Mouse (Mus musculus) kidney, adult 9 months (tissue): Measurements from ENCODE around the gene Glrx3.
A peak's percentile ranks its signal among the peaks of the same experiment; 100 is the strongest.

Source experiments
- DNase-seq: peaks from one replicate; pipeline ENCODE4 v3.0.0; 2022

Glrx3 gene

DNA sequence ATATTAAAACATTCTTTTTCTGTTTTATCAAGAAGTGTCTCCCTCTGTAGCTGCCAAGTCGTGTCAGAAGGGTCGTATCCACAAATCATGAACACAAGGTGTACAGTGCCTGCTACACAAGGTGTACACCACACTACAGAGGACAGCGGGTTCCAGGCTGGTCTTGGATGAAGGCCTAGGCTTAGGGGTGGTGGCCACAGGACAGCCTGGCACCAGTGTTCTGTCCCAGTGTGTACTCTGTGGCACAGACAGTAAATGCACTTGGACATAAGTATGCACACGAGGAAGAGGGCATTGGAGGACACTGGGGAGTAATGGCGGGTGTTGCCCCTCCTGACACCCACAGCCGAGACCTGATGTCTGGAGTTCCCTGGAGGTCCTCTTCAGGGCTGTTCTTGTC, 34.7 kb downstream of the Glrx3 start:
- no peak for DNase-seq

DNA sequence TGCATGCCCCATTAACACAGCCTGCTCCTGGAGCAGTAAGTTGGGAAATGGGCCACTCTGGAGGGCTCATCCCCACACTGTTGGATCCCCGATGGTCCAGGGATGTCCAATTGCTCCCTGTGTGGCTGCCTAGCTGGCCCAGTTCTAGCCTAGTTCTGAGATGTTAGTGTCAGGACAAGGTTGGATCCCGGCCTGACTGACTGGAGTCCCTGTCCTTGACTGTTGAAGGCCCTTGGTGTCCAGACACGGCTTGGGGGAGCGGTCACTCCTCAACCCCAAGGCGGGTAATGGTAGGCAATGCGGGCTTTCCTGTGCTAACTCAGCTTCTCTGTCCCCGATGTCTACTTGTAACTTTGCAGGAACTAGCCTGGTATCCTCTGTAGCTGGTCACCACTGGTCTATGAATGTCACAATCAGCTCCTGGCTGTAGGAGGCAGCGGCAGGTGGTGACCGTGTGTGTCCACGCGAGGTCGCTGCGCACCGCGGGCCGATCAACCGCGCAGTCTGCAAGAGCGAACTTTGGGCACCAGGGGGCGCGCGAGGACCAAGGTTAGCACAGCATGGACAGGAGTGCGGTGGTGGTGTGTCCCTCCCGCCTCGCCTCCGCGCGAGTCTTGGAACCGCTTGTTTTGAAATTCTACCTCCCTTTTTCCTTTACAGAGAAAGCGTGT, 40.7 kb downstream of the Glrx3 start:
- DNase-seq, result peak; percentile 93

DNA sequence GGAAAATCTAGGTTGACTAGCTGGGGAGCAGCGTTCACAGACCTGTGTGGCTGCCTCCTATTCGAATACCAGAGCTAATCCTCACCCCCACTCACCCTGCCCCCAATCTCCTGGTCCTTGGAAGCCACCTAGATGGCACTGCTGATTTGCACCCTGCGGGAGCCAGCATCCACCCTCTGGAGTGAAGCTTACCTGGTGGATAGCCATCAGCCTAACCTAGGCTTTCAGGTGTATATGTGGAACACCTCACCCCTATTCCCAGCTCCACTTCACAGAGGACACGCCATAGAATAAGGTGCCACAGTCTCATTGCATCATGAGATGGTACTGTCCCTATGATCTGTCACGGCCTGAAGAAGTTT, 41.2 kb downstream of the Glrx3 start:
- DNase-seq, result no peak

DNA sequence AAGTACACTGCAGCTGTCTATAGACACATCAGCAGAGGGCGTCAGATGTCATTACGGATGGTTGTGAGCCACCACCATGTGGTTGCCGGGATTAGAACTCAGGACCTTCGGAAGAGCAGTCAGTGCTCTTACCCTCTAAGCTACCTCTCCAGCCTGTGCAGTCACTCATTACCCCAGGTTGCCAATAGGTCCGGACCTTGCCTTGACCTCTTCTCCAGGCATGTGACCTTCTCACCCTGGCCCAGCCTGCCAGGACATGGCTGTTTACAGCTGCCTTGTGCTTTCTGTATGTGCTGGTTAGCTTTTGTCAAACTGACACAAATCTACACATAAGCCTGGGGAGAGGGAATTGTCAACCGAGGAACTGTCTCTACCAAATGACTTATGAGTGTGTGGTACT, 43.4 kb downstream of the Glrx3 start:
- DNase-seq, result no peak

DNA sequence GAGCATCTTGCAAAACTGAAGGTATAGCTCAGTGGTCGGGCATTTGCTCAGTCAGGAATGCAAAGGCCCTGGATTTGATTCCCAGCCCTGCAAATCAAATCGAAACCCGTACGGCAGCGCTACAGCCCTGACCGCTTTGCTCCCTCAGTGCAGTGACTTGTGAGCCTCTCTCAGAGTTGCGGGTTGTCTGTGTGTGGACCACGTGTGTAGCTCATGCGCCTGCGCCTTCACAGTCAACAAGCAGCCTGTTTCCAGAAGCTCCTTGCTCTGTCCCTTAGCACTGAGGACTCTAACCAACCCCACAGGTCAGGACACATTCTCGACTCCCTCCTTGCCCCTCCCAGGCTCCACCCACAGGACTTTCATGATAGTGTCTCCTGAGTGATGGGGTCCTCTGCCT, 46.6 kb downstream of the Glrx3 start:
- no peak for DNase-seq

DNA sequence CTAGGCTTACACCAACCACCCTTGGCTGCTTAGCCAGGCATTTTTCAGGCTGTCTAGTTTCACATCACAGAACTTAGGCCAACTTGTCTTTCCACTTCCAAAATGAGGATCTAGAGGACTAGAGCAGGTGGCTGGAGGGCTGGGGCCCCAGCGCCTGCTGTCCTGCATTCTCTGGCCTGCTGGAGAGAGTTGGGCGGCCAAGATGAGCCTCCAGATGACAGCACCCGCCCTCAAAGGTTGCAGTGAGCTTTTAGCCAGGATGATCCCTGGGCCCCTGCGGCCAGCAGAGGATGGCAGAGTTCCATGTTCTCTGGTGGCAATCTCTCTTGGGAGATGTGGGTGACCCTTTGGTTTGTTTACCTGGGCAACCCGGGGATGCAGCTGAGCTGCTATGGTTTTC, 51.0 kb downstream of the Glrx3 start:
- no peak for DNase-seq

DNA sequence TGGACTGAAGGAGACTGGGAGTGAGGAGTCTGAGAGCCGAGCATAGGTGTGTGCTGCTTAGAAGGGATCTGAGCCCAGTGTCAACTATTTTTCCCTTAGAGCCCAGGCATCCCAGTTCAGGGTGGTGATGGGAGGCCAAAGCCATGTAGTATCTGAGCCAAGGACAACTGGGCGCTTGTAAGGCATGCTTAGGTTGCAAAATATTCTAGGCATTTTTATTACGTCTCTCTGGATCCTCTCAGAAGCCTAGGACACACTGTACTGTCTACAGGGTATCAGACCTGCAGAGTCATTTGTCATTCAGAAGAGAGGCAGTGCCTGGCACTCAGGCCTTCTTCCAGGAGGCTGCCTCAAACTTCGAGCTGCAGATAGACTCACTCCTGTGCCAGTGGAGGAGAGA, 53.3 kb downstream of the Glrx3 start:
- no peak for DNase-seq

DNA sequence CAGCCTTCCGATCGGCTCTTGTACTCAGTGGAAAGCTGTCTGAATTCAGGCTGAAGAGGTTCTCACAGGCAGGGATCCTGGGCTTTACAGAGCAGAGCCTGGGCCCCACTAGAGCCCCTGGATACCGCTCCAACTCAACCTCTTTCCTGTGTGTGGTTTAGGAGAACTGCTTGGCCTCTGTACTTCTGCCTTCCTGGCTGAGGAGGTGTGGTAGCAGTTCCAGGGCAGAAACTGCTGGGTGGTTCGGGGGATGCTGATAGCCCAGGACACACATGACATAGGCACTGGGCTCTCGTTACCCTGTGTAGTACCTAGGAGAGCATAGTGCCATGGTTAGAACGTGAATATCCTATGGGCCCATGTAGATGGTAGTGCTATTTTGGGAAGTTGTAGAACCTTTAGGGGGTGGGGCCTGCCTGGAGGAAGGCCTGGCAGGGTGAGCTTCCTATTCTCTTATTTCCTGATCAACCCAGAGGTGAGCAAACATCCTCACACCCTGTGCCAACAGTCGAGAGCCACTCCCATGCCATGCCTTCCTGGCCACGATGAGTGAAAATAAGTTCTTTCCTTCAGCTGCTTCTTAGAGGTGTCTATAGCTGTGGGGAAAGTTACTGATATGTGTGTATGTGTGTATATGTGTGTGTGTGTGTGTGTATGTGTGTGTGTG, 55.0 kb downstream of the Glrx3 start:
- DNase-seq, result no peak

DNA sequence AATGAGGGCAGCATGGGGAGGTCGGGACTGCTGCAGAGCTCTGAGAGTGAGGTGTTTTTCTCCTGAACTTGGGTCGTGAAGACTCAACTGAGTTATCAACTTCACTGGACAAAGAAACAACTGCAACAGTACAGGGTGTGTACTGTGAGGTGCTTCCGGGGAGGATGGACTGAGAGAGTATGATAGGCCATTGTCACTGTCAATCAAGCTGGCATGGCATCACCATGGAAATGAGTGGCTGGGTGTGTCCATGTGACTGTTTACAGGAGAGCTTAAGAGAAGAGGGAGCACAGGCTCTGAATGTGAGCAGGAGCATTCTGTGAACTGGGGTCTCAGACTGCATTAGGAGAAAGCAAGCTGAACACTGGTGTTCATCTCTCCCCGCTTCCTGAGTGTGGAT, 61.3 kb downstream of the Glrx3 start:
- DNase-seq, result no peak

DNA sequence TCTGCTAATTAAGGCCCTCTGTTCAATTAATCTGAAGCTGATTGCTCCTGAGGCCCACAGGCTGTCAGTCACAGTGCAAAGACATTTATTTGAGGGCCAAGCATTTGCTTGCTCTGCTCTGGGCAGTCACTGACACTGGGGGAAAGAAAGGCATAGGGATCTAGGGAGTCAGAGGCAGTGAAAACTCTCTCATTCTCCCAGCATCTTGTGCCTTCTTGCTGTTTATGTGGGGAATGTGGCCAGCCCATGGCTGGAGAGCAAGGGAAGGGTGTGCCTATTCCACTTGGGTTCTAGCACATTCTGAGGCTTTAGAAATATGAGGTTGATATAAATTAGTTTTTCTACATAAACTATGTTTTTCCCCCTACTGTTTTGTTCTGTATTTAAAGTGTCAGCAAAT, 80.2 kb downstream of the Glrx3 start:
- DNase-seq, result no peak

DNA sequence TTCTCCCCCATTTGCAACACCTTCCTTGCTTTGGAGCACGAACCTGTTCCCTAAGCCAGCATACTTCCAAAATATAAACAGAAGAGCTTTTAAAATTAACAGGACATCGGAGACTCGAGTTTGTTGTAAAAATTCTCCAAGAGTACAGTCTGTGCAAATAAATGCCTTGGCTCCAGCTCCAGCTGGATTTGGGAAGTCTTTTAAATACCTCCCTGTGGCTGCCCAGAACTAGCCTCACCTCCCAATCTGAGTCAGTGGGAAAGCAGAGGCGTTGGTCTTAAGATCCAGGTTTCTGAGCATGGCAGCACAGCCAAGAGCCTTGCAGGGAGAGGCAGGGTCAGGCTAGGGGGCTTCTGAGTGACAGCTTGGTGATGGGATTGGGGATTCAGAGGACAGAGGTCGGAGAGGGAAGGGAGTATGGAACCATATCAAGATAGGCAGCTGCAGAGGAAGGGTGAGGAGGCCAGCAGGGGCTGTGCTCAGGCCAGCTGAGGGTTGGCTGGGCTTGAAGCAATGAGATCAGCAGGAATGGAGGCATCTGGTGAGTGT, 80.7 kb downstream of the Glrx3 start:
- DNase-seq, result peak; percentile 4
